Mouse (Mus musculus): ENCODE results near the gene Gm49340. TPM values are rescaled to one million over a fixed set of nuclear protein-coding genes. Genes with fewer than 3 reads are reported as not detected.

The Gm49340 gene
- not detected in 2 replicates for polyA plus RNA-seq (2015; fragmentation: Nextera tagmentation; extraction: Ambion mirVana)

DNA sequence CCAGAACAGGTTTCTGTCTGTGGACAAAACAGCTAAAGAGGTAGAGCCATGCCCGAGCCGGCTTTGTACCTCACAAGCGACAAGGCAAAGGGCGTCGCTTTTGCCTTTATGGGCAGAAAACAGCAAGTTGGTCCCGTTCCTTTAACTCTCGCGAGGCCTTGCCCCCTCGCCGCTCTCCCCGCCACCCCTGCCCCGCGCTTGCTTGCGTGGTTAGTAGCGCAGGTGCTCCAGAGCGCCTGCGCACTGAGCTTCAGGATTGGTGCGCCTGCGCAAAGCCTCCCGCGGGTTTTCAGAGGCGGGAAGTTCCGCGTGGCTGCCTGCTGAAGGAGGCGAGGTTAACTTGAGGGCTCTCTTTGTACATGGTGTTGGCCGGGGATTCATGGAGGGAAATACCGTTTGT, at the start of gene Gm49340, which contains the start of the genes Aspa and Spata22:
Gm49340 (plus strand) TSS at position 300 of the 400 bp plus-strand sequence.
Aspa (minus strand) TSS at position 155 of the 400 bp plus-strand sequence.
Spata22 (plus strand) TSS at position 300 of the 400 bp plus-strand sequence.
- Histone ChIP-seq H3K4me1 (ENCODE audit: control insufficient read depth, insufficient read depth, low read length) (peaks cover 8% of the 10 kb centered on the region; the same call in 1 of the 2 replicates), H3K4me3 (replicated peaks; ENCODE audit: low read length) (no peak within 1 kb of the TSS)

DNA sequence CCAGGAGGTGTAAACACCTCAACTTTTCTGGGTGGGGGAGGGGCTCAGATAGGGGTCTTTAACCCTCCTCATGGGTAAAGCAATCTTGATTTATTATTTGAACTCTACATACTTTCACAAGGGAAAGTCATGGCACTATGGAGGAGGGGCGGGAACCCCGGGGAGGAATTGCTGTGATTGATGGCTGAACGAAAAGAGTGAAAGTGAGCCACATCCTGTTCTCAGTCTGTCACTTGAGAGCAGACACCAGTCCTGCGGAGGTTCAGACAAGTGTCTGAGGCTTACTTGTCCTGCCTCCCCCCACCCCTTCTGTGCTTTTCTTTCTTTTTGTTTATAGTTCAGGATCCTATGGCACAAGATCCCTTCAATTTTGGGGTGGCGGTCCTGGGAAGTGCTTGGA, 48.8 kb upstream of the Gm49340 start:
- Histone ChIP-seq H3K4me1 (ENCODE audit: control insufficient read depth, insufficient read depth, low read length) (peaks cover 18% of the 10 kb centered on the region), H3K9me3 (replicated peaks; ENCODE audit: control insufficient read depth, low read length) (no peaks in the 10 kb centered on the region), H3K4me2 (ENCODE audit: low read depth, low read length) (no peak overlapping the region), H3K4me3 (replicated peaks; ENCODE audit: low read length) (no peak overlapping the region), H3K27me3 (ENCODE audit: control insufficient read depth, insufficient read depth, low read length) (no peaks in the 10 kb centered on the region), H3K36me3 (ENCODE audit: control insufficient read depth, insufficient read depth, low read length) (no peaks in the 10 kb centered on the region), H3K27ac (ENCODE audit: low read length) (no peak overlapping the region), H3K9ac (ENCODE audit: low read length) (no peak overlapping the region)
- ATAC-seq (ENCODE audit: insufficient read depth, low FRiP score) = no peak
- 26% methylated on average over 5 of the region's 5 CpGs for WGBS

More for the DNA sequence above, at the start of gene Gm49340, which contains the start of the genes Aspa and Spata22:
- no peak within 1 kb of the TSS for H3K4me2 ChIP-seq (ENCODE audit: low read depth, low read length)
- H3K27me3 ChIP-seq (ENCODE audit: control insufficient read depth, insufficient read depth, low read length) = no peaks in the 10 kb centered on the region
- WGBS = 78% methylated on average over 27 of the region's 27 CpGs
- no peak within 1 kb of the TSS for H3K27ac ChIP-seq (ENCODE audit: low read length)
- H3K9me3 ChIP-seq (replicated peaks; ENCODE audit: control insufficient read depth, low read length) = no peaks in the 10 kb centered on the region
- H3K36me3 ChIP-seq (ENCODE audit: control insufficient read depth, insufficient read depth, low read length) = no peaks in the 10 kb centered on the region
- ATAC-seq (ENCODE audit: insufficient read depth, low FRiP score) = no peak
- H3K9ac ChIP-seq (ENCODE audit: low read length) = no peak within 1 kb of the TSS

DNA sequence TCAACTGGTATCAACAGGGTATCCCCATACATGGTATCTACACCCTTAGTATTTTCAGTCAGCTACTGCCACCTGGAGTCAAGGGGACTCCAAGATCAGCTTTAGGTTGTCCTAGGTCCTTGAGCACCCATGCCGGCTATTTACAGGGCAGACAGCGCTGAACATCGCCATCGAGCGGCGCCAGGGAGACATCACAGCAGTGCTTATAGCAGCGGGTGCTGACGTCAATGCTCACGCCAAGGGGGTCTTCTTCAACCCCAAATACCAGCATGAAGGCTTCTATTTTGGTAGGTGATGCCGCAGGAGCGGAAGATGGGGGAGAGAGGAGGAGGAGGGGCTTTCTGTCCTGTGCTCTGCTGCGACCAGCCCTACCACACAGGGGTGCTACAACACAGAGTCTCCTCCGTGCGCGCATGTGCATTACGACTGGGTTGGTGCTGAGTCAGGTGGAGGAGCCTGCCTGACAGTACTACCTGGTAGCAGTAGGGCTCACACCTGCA, 48.0 kb upstream of the Gm49340 start:
- H3K4me1 ChIP-seq (ENCODE audit: control insufficient read depth, insufficient read depth, low read length) = peaks cover 18% of the 10 kb centered on the region
- H3K27me3 ChIP-seq (ENCODE audit: control insufficient read depth, insufficient read depth, low read length) = no peaks in the 10 kb centered on the region
- peak overlapping the region; percentile 47 for H3K4me3 ChIP-seq (replicated peaks; ENCODE audit: low read length)
- peak overlapping the region; percentile 62 for H3K9ac ChIP-seq (ENCODE audit: low read length)
- peak; percentile 76 for ATAC-seq (ENCODE audit: insufficient read depth, low FRiP score)
- H3K27ac ChIP-seq (ENCODE audit: low read length) = no peak overlapping the region
- H3K36me3 ChIP-seq (ENCODE audit: control insufficient read depth, insufficient read depth, low read length) = no peaks in the 10 kb centered on the region
- WGBS = 3% methylated on average over 16 of the region's 16 CpGs
- H3K9me3 ChIP-seq (replicated peaks; ENCODE audit: control insufficient read depth, low read length) = no peaks in the 10 kb centered on the region
- peak overlapping the region; percentile 55 for H3K4me2 ChIP-seq (ENCODE audit: low read depth, low read length)

DNA sequence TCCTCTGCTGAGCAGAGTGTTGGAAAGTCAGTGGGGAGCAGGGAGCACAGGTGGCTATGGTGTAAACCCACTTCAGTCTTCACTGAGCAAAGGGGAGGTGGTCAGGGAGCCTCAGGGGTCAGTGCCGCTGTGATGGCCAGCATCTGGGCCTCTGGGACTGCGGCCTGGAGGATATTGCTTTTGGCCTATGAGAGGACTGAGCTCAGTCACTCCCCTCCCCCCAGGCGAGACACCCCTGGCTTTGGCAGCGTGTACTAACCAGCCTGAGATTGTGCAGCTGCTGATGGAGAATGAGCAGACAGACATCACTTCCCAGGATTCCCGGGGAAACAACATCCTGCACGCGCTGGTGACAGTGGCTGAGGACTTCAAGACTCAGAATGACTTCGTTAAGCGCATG, 46.2 kb upstream of the Gm49340 start:
- peak; percentile 66; the same call in 1 of the 2 replicates for ATAC-seq (ENCODE audit: insufficient read depth, low FRiP score)
- Histone ChIP-seq H3K9ac (ENCODE audit: low read length) (no peak overlapping the region; the same call in 1 of the 2 replicates), H3K4me2 (ENCODE audit: low read depth, low read length) (no peak overlapping the region), H3K4me1 (ENCODE audit: control insufficient read depth, insufficient read depth, low read length) (peaks cover 18% of the 10 kb centered on the region), H3K36me3 (ENCODE audit: control insufficient read depth, insufficient read depth, low read length) (no peaks in the 10 kb centered on the region), H3K9me3 (replicated peaks; ENCODE audit: control insufficient read depth, low read length) (no peaks in the 10 kb centered on the region), H3K27ac (ENCODE audit: low read length) (peak overlapping the region; percentile 63), H3K4me3 (replicated peaks; ENCODE audit: low read length) (no peak overlapping the region), H3K27me3 (ENCODE audit: control insufficient read depth, insufficient read depth, low read length) (no peaks in the 10 kb centered on the region)
- WGBS = 41% methylated on average over 9 of the region's 9 CpGs

DNA sequence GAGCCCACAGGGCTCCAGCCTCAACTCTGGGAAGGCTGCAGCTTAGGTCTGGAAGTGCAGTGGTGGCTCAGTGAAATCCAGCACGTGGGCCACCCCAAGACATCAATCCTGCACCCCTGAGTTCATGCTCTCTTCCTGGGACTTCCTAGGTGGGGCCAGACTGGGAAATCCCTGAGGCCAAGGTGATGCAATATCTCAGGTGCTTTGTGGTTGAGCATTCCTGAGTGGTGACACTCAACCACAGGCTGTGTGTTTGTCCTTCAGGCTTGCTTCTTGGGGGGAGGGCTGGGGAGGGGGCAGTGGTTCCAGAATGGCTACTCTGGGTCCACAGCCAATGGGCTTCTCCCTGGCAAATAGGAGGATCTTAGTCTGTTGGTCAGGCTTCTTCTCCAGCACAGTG, 45.6 kb upstream of the Gm49340 start:
- Histone ChIP-seq H3K4me2 (ENCODE audit: low read depth, low read length) (no peak overlapping the region), H3K9me3 (replicated peaks; ENCODE audit: control insufficient read depth, low read length) (no peaks in the 10 kb centered on the region), H3K36me3 (ENCODE audit: control insufficient read depth, insufficient read depth, low read length) (no peaks in the 10 kb centered on the region), H3K4me3 (replicated peaks; ENCODE audit: low read length) (no peak overlapping the region), H3K9ac (ENCODE audit: low read length) (no peak overlapping the region; the same call in 1 of the 2 replicates), H3K4me1 (ENCODE audit: control insufficient read depth, insufficient read depth, low read length) (peaks cover 18% of the 10 kb centered on the region), H3K27me3 (ENCODE audit: control insufficient read depth, insufficient read depth, low read length) (no peaks in the 10 kb centered on the region), H3K27ac (ENCODE audit: low read length) (peak overlapping the region; percentile 63)
- peak; percentile 6; the same call in 1 of the 2 replicates for ATAC-seq (ENCODE audit: insufficient read depth, low FRiP score)
- WGBS = 31% methylated on average over 1 of the region's 1 CpGs

DNA sequence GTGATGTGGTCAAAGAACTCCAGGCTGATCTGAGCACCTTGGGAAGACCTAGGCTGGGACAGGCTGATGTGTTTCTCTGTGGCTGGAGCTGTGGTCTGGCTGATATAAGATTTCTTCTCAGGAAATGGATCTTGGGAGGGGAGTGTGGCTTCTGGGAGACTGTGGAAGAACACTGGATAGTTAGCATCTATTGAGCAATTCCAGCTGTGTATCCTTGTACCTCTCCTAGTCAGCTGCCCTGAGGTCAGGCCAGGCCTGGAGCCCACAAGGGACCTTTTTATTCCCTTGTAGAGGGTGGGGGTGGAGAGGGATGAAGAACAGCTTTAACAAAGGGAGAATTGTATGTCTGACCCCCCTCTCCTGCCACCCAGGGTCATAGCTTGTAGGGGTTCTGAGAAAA, 45.2 kb upstream of the Gm49340 start:
- Histone ChIP-seq H3K4me3 (replicated peaks; ENCODE audit: low read length) (no peak overlapping the region), H3K9ac (ENCODE audit: low read length) (no peak overlapping the region), H3K36me3 (ENCODE audit: control insufficient read depth, insufficient read depth, low read length) (no peaks in the 10 kb centered on the region), H3K27me3 (ENCODE audit: control insufficient read depth, insufficient read depth, low read length) (no peaks in the 10 kb centered on the region), H3K9me3 (replicated peaks; ENCODE audit: control insufficient read depth, low read length) (no peaks in the 10 kb centered on the region), H3K4me2 (ENCODE audit: low read depth, low read length) (no peak overlapping the region), H3K4me1 (ENCODE audit: control insufficient read depth, insufficient read depth, low read length) (peaks cover 18% of the 10 kb centered on the region), H3K27ac (ENCODE audit: low read length) (peak overlapping the region; percentile 63; the same call in 1 of the 2 replicates)
- no peak for ATAC-seq (ENCODE audit: insufficient read depth, low FRiP score)

DNA sequence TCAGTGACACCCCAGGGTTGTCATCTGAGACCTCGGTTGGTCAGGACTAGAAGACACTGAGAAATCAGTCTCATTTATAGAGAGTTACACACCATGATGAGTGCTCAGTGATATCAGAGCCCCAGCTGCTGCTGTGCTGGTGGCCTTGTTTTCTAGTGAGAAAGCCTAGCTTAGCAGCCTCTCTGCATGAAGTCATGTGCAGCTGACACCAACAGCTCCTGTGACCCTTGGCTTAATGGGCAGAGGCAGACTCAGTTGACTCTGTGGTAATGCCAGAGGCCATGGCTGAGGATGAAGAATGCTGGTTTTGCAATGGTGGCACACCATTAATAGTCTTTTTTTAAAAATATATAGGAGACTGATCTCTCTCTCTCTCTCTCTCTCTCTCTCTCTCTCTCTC, 39.9 kb upstream of the Gm49340 start:
- no peak overlapping the region for H3K4me2 ChIP-seq (ENCODE audit: low read depth, low read length)
- 82% methylated on average over 1 of the region's 1 CpGs for WGBS
- ATAC-seq (ENCODE audit: insufficient read depth, low FRiP score) = no peak

DNA sequence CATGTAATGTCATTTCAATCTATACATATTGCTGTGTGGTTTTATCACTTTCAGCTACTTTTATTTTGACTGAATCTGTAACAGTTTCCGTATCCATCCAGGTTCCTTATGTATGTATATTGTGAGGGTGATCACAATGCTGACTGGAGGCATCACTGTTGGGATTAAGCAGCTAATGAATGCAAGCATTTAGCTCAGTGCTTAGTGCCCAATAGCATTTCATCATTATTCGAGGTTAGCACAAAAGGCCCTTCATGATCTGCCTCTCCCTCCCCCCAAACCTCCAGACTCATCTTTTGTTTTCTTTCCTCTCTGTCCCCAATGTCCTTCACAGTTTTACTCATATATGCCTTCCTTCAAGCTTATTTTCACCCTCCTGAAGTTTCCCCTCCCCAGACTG, 26.4 kb upstream of the Gm49340 start:
- ATAC-seq (ENCODE audit: insufficient read depth, low FRiP score) = no peak
- WGBS = 62% methylated on average over 2 of the region's 2 CpGs
- Histone ChIP-seq H3K36me3 (ENCODE audit: control insufficient read depth, insufficient read depth, low read length) (no peaks in the 10 kb centered on the region), H3K9me3 (replicated peaks; ENCODE audit: control insufficient read depth, low read length) (no peaks in the 10 kb centered on the region), H3K4me1 (ENCODE audit: control insufficient read depth, insufficient read depth, low read length) (no peaks in the 10 kb centered on the region), H3K9ac (ENCODE audit: low read length) (no peak overlapping the region), H3K4me3 (replicated peaks; ENCODE audit: low read length) (no peak overlapping the region), H3K27ac (ENCODE audit: low read length) (no peak overlapping the region), H3K27me3 (ENCODE audit: control insufficient read depth, insufficient read depth, low read length) (no peaks in the 10 kb centered on the region), H3K4me2 (ENCODE audit: low read depth, low read length) (no peak overlapping the region)

More for the DNA sequence above, 39.9 kb upstream of the Gm49340 start:
- Histone ChIP-seq H3K27ac (ENCODE audit: low read length) (no peak overlapping the region), H3K9me3 (replicated peaks; ENCODE audit: control insufficient read depth, low read length) (no peaks in the 10 kb centered on the region), H3K4me1 (ENCODE audit: control insufficient read depth, insufficient read depth, low read length) (0 out of 2 replicates have a peak, but pooled peaks cover 2% of the 10 kb centered on the region), H3K27me3 (ENCODE audit: control insufficient read depth, insufficient read depth, low read length) (no peaks in the 10 kb centered on the region), H3K36me3 (ENCODE audit: control insufficient read depth, insufficient read depth, low read length) (no peaks in the 10 kb centered on the region), H3K9ac (ENCODE audit: low read length) (no peak overlapping the region), H3K4me3 (replicated peaks; ENCODE audit: low read length) (no peak overlapping the region)

DNA sequence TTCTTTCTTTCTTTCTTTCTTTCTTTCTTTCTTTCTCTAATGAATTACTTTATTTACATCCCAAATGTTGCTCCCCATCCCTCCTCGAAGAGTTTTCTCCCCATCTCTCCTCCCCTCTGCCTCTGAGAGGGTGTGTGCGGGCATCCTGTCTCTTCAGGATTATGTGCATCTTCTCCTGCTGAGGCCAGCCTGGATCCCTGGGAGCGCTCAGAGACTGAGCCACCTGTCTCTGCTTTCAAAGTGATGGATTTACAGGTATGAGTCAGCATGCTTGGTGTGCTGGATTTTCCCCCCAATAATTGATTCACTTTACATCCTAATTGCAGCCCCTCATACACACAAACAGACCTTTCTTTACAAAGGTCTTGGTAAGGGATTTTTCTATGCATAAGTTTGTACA, 13.6 kb upstream of the Gm49340 start:
- Histone ChIP-seq H3K4me1 (ENCODE audit: control insufficient read depth, insufficient read depth, low read length) (no peaks in the 10 kb centered on the region), H3K27me3 (ENCODE audit: control insufficient read depth, insufficient read depth, low read length) (no peaks in the 10 kb centered on the region), H3K4me3 (replicated peaks; ENCODE audit: low read length) (no peak overlapping the region), H3K9ac (ENCODE audit: low read length) (no peak overlapping the region), H3K27ac (ENCODE audit: low read length) (no peak overlapping the region), H3K9me3 (replicated peaks; ENCODE audit: control insufficient read depth, low read length) (no peaks in the 10 kb centered on the region), H3K4me2 (ENCODE audit: low read depth, low read length) (no peak overlapping the region), H3K36me3 (ENCODE audit: control insufficient read depth, insufficient read depth, low read length) (no peaks in the 10 kb centered on the region)
- ATAC-seq (ENCODE audit: insufficient read depth, low FRiP score) = no peak
- 37% methylated on average over 3 of the region's 3 CpGs for WGBS
